Mouse (Mus musculus) liver, embryonic 15.5 days (tissue): ENCODE measurements around the gene Tlr13. TPM values are rescaled to one million over a fixed set of nuclear protein-coding genes. Genes with fewer than 3 reads are reported as not detected.
"Not testable (repeated sequence)": the region's sequence is repeated elsewhere in the genome, so short reads cannot be mapped to it uniquely, and the experiment has no call there.

Experiments
- ATAC-seq: fragments of 200-750 bp; cut with Nextera tagmentation; 2 replicates; pipeline ENCODE4 v1.8.0; 2017; ENCODE audit warnings: moderate number of reproducible peaks, mild to moderate bottlenecking, moderate library complexity; ENCODE audit not compliant: insufficient read depth
- H3K27ac ChIP-seq: fragments of 300-500 bp; sonication (generic); replicated peaks from 2 replicates; pipeline ENCODE4 v1.5.1; 2015; ENCODE audit warnings: mild to moderate bottlenecking, inconsistent platforms
- H3K27me3 ChIP-seq: fragments of 300-500 bp; sonication (generic); 2 replicates; pipeline ENCODE4 v1.6.1; 2015; ENCODE audit warnings: mild to moderate bottlenecking, inconsistent platforms
- H3K36me3 ChIP-seq: fragments of 300-500 bp; sonication (generic); replicated peaks from 2 replicates; pipeline ENCODE4 v1.6.1; 2015; ENCODE audit warnings: moderate library complexity, mild to moderate bottlenecking, inconsistent platforms
- H3K4me1 ChIP-seq: fragments of 300-500 bp; sonication (generic); replicated peaks from 2 replicates; pipeline ENCODE4 v1.6.1; 2015; ENCODE audit warnings: inconsistent platforms
- H3K4me2 ChIP-seq: fragments of 300-500 bp; sonication (generic); 2 replicates; pipeline ENCODE4 v1.6.1; 2015; ENCODE audit warnings: moderate library complexity, mild to moderate bottlenecking, inconsistent platforms
- H3K4me3 ChIP-seq: fragments of 300-500 bp; sonication (generic); replicated peaks from 2 replicates; pipeline ENCODE4 v1.5.1; 2015; ENCODE audit warnings: mild to moderate bottlenecking, inconsistent platforms
- H3K9ac ChIP-seq: fragments of 300-500 bp; sonication (generic); 2 replicates; pipeline ENCODE4 v1.6.1; 2015; ENCODE audit warnings: moderate library complexity, mild to moderate bottlenecking, inconsistent platforms
- H3K9me3 ChIP-seq: fragments of 300-500 bp; sonication (generic); replicated peaks from 2 replicates; pipeline ENCODE4 v1.6.1; 2016; ENCODE audit warnings: inconsistent platforms
- WGBS: fragments of 180-500 bp; shearing (Covaris S2); methylation state at CpG from one replicate; pipeline ENCODE4 v1.1.7; 2015; ENCODE audit warnings: mixed read lengths; ENCODE audit not compliant: insufficient replicate concordance; 5-methylcytosine and 5-hydroxymethylcytosine counted together
- polyA plus RNA-seq: library from polyadenylated mRNA; unstranded; fragments of >200 nt; fragmentation: Nextera tagmentation; extraction: Ambion mirVana; gene quantifications from 2 replicates; pipeline ENCODE4 v1.2.1, GENCODE M21; 2015

The Tlr13 gene
- polyA plus RNA-seq, 1 experiment from 2014 or later: 1.4 TPM

DNA sequence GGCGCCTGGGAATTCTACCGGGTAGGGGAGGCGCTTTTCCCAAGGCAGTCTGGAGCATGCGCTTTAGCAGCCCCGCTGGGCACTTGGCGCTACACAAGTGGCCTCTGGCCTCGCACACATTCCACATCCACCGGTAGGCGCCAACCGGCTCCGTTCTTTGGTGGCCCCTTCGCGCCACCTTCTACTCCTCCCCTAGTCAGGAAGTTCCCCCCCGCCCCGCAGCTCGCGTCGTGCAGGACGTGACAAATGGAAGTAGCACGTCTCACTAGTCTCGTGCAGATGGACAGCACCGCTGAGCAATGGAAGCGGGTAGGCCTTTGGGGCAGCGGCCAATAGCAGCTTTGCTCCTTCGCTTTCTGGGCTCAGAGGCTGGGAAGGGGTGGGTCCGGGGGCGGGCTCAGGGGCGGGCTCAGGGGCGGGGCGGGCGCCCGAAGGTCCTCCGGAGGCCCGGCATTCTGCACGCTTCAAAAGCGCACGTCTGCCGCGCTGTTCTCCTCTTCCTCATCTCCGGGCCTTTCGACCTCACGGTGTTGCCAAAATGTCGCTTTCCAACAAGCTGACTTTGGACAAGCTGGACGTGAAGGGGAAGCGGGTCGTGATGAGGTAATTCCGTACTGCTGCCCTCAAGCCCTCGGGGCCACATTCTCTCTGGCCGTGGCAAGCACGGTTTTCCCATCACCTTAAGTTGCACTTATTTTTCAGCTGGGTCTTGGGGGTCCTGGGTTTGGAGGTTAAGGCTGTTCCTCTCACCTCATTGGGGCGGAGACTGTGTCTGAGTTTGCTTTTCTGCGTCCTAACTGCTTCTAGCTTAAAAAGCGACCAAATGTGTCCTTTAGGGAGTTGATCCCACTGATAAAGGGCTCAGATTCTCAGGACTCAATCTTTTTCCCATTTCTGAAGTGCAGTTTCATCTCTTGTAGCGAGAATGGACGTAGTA is 44.0 kb downstream of the Tlr13 start, which contains the start of gene Pgk1:
TSS of gene Pgk1 (plus strand) at position 388 of the 937 bp plus-strand sequence.
- H3K27ac ChIP-seq: peak within 1 kb of the TSS; percentile 84
- H3K4me1 ChIP-seq: peaks cover 19% of the 10 kb centered on the region
- peak; percentile 97 for ATAC-seq
- H3K4me2 ChIP-seq: peak within 1 kb of the TSS; percentile 73
- H3K4me3 ChIP-seq: peak within 1 kb of the TSS; percentile 63
- 0 out of 2 replicates have a peak, but pooled peaks cover 3% of the 10 kb centered on the region for H3K27me3 ChIP-seq
- peak within 1 kb of the TSS; percentile 59 for H3K9ac ChIP-seq
- 11% methylated on average over 54 of the region's 55 CpGs for WGBS
- H3K9me3 ChIP-seq: no peaks in the 10 kb centered on the region
- no peaks in the 10 kb centered on the region for H3K36me3 ChIP-seq

GRCm38 (mm10) chrX:106187737-106188136 is 44.7 kb downstream of the Tlr13 start:
- no peak for ATAC-seq
- Histone ChIP-seq H3K27me3 (0 out of 2 replicates have a peak, but pooled peaks cover 3% of the 10 kb centered on the region), H3K4me3 (peak overlapping the region; percentile 63), H3K9me3 (no peaks in the 10 kb centered on the region), H3K27ac (peak overlapping the region; percentile 62), H3K4me1 (peaks cover 19% of the 10 kb centered on the region), H3K9ac (peak overlapping the region; percentile 52), H3K36me3 (no peaks in the 10 kb centered on the region), H3K4me2 (peak overlapping the region; percentile 72)
- WGBS: 20% methylated on average over 12 of the region's 12 CpGs

DNA sequence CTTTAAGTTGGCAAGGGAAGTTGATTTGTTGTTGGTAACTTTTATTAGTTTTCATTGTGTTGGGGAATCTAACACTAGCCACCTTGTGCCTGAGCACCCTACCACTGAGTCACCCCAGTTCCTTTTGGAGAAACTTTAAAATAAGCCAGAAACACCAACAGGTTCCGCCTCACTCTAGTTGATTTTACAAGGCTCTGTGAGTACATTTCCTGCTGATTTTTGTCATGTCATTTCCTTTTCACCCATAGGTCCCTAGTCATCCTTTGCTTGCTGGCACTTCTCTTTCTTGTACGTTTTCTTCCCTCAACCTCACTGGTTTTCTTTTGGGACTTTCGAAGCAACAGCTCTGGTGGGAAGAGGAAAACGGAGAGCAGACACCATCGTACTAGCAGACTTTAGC is 46.4 kb downstream of the Tlr13 start:
- Histone ChIP-seq H3K36me3 (no peaks in the 10 kb centered on the region; the same call in none of the 2 replicates), H3K9me3 (no peaks in the 10 kb centered on the region), H3K4me1 (peaks cover 19% of the 10 kb centered on the region), H3K27me3 (0 out of 2 replicates have a peak, but pooled peaks cover 2% of the 10 kb centered on the region), H3K4me3 (peak overlapping the region; percentile 63), H3K9ac (no peak overlapping the region), H3K27ac (no peak overlapping the region), H3K4me2 (peak overlapping the region; percentile 72)
- no peak for ATAC-seq
- 25% methylated on average over 5 of the region's 5 CpGs for WGBS

DNA sequence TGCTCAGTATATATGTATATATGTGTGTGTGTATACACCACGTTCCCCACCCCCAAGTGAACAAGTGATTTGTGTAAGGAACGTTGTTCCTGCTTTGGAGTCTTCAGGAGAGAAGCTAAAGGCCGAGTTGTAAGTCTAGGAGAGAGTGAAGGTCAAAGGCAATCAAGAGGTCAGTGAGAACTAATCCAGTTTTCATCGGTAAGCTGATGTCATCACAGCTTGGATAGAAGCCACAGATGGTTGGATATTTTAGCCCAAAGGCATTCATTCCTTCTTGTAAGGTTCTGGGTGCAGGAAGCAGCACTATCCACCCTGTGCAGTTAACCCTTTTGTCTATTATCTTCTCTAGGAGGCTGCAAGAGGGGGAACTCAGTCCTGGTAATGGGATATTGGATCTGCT is 47.1 kb downstream of the Tlr13 start:
- peak overlapping the region; percentile 72; the same call in 1 of the 2 replicates for H3K4me2 ChIP-seq
- 43% methylated on average over 4 of the region's 4 CpGs for WGBS
- no peak overlapping the region for H3K9ac ChIP-seq
- H3K4me3 ChIP-seq: no peak overlapping the region
- no peaks in the 10 kb centered on the region for H3K27me3 ChIP-seq
- H3K9me3 ChIP-seq: no peaks in the 10 kb centered on the region
- no peak overlapping the region for H3K27ac ChIP-seq
- H3K36me3 ChIP-seq: peaks cover 2% of the 10 kb centered on the region
- no peak for ATAC-seq
- peaks cover 19% of the 10 kb centered on the region for H3K4me1 ChIP-seq

DNA sequence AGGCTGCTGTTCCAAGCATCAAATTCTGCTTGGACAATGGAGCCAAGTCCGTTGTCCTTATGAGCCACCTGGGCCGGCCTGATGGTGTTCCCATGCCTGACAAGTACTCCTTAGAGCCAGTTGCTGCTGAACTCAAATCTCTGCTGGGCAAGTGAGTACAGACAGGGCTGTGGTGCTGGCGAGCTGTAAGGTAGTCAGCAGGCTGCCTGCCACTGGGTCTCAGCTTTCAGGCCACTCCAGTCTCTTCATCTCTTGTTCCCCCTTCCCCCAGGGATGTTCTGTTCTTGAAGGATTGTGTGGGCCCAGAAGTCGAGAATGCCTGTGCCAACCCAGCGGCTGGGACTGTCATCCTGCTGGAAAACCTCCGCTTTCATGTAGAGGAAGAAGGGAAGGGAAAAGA is 51.4 kb downstream of the Tlr13 start:
- H3K36me3 ChIP-seq: peaks cover 27% of the 10 kb centered on the region

GRCm38 (mm10) chrX:106197308-106197707 is 54.3 kb downstream of the Tlr13 start:
- Histone ChIP-seq H3K4me3 (no peak overlapping the region), H3K36me3 (peaks cover 47% of the 10 kb centered on the region), H3K9me3 (no peaks in the 10 kb centered on the region), H3K9ac (no peak overlapping the region), H3K27me3 (no peaks in the 10 kb centered on the region), H3K4me1 (no peaks in the 10 kb centered on the region), H3K4me2 (no peak overlapping the region), H3K27ac (no peak overlapping the region)
- ATAC-seq: no peak
- WGBS: 54% methylated on average over 5 of the region's 5 CpGs

More for the DNA sequence above, 51.4 kb downstream of the Tlr13 start:
- not testable (repeated sequence) for H3K9me3 ChIP-seq, H3K9ac ChIP-seq, H3K4me1 ChIP-seq, ATAC-seq, H3K4me3 ChIP-seq, H3K27me3 ChIP-seq, H3K4me2 ChIP-seq, H3K27ac ChIP-seq
- WGBS: 65% methylated on average over 6 of the region's 6 CpGs

- Histone ChIP-seq H3K27ac (no peak overlapping the region), H3K4me1 (no peaks in the 10 kb centered on the region), H3K4me3 (no peak overlapping the region), H3K36me3 (peaks cover 49% of the 10 kb centered on the region), H3K9ac (no peak overlapping the region), H3K9me3 (no peaks in the 10 kb centered on the region), H3K4me2 (no peak overlapping the region), H3K27me3 (no peaks in the 10 kb centered on the region)
- WGBS: 64% methylated on average over 5 of the region's 5 CpGs
- no peak for ATAC-seq
Observed at GRCm38 (mm10) chrX:106198904-106199303, 55.9 kb downstream of the Tlr13 start.

GRCm38 (mm10) chrX:106209100-106209499 is 66.1 kb downstream of the Tlr13 start:
- H3K9me3 ChIP-seq: no peaks in the 10 kb centered on the region
- H3K4me3 ChIP-seq: no peak overlapping the region
- no peak overlapping the region for H3K4me2 ChIP-seq
- 73% methylated on average over 2 of the region's 2 CpGs for WGBS
- no peak for ATAC-seq
- no peaks in the 10 kb centered on the region for H3K4me1 ChIP-seq
- no peak overlapping the region for H3K27ac ChIP-seq
- H3K9ac ChIP-seq: no peak overlapping the region
- H3K27me3 ChIP-seq: no peaks in the 10 kb centered on the region
- H3K36me3 ChIP-seq: no peaks in the 10 kb centered on the region

Other genes starting within 250 kb of the Tlr13 start
- 37.4 and 39.3 TPM in 2 replicates for gene Atrx, start 213.8 kb upstream of the Tlr13 start, polyA plus RNA-seq
- gene Magt1, start 131.3 kb upstream of the Tlr13 start, polyA plus RNA-seq: 29.1 and 30.3 TPM in 2 replicates
- gene Cox7b, start 127.5 kb upstream of the Tlr13 start, polyA plus RNA-seq: 205 and 265 TPM in 2 replicates
- 9.4 and 11.5 TPM in 2 replicates for gene Atp7a, start 115.9 kb upstream of the Tlr13 start, polyA plus RNA-seq
- gene Pgk1, start 43.9 kb downstream of the Tlr13 start, polyA plus RNA-seq: 163 and 170 TPM in 2 replicates
- gene Taf9b, start 78.0 kb downstream of the Tlr13 start, polyA plus RNA-seq: 4.2 and 4.3 TPM in 2 replicates
- not detected in 2 replicates for gene Fnd3c2, start 112.2 kb downstream of the Tlr13 start, polyA plus RNA-seq